Mouse (Mus musculus): ENCODE measurements around the gene Ctdspl.
A peak's percentile ranks its signal among the peaks of the same experiment; 100 is the strongest.

Ctdspl gene

DNA sequence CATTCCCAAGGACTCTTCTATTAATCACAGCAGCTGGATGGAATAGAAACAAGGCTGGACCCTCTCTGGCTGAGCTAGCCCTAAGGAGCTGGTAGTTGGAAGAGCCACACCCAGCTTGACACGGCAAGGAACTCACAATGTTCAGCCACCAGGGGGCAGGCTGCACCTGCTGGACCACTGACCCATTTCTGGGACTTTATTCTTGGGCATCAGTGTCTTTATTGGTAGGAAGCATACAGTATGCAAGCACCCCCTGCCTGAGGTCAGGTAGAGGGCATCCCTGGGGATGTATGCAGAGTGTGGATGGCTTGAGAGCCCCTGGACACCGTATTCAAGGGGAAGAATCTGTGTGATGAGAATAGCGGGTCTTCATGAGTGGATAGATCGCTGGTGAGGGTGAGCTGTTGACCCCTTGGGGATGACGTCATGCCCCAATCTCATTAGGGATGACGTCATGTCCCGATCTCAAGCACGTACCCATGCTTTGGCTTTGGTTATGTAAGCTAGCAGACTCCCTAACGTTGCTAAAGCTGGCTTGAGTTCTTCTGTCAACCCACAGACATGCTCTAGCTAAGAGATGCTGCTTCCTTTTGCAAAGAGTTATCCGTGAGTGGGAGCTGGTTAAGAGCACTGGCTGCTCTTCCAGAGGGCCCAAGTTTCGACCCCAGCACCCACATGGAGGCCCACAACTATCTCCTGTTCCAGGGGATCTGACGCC is 5.3 kb upstream of the Ctdspl start:
- no peak for DNase-seq (ENCODE audit: low read depth, low spot score)

- DNase-seq (ENCODE audit: low read depth, low spot score): no peak
Measured at GRCm38 (mm10) chr9:118921926-118922325, 4.3 kb upstream of the Ctdspl start.

GRCm38 (mm10) chr9:118924554-118925085 is 1.6 kb upstream of the Ctdspl start:
- DNase-seq (ENCODE audit: low read depth, low spot score): no peak

DNA sequence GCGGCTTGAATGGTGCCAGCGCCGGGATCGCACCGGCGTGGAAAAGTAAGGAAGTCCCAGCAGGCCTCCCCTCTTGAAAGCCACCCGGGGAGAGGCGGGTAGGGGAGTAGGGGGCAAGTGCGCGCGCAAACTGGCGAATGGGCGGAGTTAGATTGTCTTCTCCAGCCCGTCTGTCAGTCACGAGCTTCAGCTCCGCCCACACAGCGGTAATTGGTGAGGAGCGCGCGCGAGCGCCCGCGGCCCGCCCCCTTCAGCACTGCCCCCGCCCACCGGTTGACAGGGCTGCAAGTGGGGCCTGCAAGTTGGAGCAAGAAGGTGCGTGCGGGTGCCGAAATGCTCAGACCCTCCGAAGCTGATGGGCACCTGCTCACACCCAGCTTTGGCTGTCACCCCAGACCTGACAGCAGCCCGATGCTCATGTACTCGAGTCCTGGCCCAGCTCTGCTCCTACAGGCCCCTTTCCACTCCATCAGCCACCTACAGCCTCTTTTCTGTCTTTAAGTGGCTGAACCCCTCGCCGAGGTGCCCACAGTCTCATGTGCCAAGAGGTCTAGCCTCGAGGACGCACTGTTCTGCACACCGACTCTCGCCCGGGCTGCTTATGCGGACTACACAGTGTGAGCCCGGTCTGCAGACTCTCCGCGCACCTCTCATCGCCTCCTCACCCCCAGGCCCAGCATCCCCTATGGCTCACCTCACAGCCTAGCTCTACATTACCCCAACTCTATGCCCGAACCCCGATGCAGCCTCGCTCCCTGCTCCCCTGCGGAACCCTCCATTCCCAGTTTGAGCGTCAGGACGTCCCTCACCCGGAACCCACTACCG is 755 bp upstream of the Ctdspl start:
- peak; percentile 87 for DNase-seq (ENCODE audit: low read depth, low spot score)

DNA sequence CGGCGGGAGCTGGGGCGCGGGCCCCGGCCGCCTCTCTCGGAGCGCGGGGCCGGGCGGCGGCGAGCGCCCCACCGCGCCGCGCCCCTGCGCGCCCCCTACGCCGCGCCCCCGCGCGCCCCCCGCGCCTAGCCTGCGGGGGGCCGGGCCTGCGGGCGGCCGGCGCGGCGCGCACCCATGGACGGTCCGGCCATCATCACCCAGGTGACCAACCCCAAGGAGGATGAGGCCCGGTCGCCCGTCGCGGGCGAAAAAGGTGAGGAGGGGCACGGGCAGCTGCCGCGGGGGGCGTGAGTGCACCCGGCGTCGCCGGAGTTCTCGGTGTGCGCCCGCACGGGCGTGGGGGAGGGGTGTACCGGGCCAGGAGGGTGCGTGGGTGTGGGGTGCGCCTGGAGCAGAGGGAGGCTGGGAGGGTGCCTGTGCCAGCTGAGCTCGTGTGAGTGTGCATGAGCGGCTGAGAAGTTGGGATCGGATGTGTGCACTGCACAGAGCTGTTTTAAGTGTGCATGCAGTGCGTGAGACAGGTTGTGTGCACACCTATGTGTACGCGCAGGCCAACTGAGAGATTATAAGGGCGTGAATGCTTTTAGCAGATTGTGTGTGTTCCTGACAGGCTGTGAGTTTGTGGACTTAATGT is 552 bp downstream of the Ctdspl start:
- no peak for DNase-seq (ENCODE audit: low read depth, low spot score)

GRCm38 (mm10) chr9:118927501-118927900 is 1.2 kb downstream of the Ctdspl start:
- DNase-seq (ENCODE audit: low read depth, low spot score): no peak

DNA sequence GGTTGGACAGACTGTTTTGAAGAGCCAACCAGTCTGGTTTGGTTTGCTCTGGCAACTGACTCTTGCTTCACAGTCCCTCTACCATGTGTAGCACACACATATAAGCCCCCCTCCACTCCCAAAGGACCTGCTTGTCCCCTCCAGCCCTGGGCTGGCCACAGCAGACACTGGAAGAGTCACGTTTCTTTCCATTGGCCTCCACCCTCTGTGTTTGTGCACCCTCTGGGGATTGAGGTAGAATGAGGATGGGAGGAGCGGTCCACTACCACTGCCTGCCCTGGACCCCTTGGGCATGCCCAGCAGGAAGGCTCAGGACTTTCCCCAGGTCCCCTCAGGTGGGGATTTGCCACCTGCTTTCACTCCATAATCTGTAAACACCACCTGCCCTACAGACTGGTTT is 1.8 kb downstream of the Ctdspl start:
- DNase-seq (ENCODE audit: low read depth, low spot score): no peak

GRCm38 (mm10) chr9:118928656-118929055 is 2.4 kb downstream of the Ctdspl start:
- DNase-seq (ENCODE audit: low read depth, low spot score): no peak

- DNase-seq (ENCODE audit: low read depth, low spot score): no peak
Measured at GRCm38 (mm10) chr9:118930611-118931010, 4.4 kb downstream of the Ctdspl start.

DNA sequence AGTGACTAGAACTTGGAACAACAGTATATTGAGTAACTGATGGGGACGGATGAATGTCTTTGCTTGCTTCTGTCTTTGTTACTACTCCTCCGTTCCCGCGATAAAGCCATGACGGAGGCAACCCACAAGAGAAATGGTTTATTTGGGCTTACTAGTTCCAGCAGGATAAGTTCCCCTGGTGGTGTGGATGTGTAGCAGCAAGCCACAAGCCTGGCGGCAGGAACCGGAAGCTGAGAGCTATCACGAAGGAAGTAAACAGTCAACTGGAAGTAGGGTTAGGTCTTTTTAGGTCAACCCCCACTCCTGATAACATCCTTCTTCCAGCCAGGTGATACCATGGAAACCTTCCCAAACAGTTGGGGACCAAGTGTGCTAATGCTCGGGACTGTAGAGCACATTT is 7.5 kb downstream of the Ctdspl start:
- DNase-seq (ENCODE audit: low read depth, low spot score): no peak

GRCm38 (mm10) chr9:118934319-118934718 is 8.1 kb downstream of the Ctdspl start:
- no peak for DNase-seq (ENCODE audit: low read depth, low spot score)

GRCm38 (mm10) chr9:118935098-118935497 is 8.8 kb downstream of the Ctdspl start:
- DNase-seq (ENCODE audit: low read depth, low spot score): no peak

DNA sequence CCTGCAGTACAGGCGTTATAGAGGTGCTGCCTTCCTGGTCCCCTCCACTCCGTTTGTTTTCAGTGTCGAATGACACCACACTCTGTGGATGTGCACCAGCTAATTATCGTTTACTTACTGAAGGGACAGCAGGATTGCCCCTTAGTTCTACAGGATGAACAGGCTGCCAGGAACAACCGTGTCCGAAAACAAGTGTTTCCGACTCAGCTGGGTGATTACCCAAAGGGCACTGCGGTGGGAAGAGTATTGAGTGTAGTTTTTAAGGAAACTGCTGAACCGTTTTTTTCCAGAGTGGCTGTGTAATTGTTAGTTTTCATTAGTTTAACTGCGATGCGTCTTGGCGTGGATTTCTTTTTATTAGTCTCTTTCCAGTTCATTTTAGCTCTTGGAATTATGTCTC is 9.8 kb downstream of the Ctdspl start:
- no peak for DNase-seq (ENCODE audit: low read depth, low spot score)

DNA sequence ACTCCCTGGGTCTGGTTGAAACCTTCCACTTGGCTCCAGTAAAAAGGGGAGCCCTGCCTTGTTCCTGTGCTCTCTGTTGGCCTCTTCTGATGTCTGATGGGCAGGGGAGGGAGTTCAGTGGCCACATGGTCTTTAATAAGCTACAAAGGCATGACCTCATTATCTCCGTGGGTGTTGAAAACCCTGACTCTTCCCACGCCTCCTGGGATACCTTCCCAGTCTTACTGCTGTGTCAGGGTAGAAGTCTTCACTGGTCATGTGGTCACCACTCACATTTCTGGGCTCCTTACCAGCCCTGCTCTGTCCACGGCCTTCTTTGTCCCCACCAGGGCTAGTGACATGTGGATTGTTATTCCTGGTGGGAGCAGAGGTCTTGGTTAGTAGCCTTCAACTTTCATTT is 11.3 kb downstream of the Ctdspl start:
- no peak for DNase-seq (ENCODE audit: low read depth, low spot score)

DNA sequence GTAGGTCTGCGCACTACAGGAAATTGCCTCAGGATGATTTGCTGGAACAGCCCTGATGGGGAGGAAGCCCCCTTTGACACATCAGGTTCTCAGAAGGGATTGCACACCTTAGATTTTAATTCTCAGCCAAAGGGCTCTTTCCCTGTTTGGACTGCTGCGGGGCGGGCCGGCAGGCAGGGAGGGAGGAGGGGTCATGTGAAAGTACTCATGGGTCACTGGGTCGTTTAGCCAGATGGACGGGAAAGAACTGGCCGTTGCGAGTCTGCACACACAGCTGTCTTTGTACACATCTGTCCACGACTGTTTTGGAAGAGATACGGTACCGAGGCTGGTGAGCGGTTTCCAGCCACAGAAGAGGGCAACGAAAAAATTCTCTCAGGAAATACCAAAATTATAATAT is 13.2 kb downstream of the Ctdspl start:
- DNase-seq (ENCODE audit: low read depth, low spot score): no peak

DNA sequence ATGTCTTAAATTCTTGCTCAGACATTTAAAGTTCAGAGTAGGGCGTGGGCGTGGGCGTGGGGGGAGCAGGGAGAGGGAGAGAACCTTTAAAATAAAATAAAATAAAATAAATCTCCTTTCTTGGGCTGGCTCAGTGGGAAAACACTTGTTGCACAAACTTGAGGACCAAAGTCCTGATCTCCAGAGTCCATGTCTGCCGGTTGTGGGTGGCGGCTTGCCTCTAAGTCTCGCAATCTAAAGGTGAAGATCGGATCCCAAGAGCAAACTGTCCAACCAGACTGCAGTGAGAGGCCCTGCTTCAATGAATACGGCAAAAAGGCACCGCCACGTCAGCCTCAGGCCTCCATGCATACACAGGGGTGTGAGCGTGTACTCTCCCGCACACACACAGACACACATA is 13.6 kb downstream of the Ctdspl start:
- DNase-seq (ENCODE audit: low read depth, low spot score): no peak

- no peak for DNase-seq (ENCODE audit: low read depth, low spot score)
Measured at GRCm38 (mm10) chr9:118940591-118941207, 14.4 kb downstream of the Ctdspl start.

DNA sequence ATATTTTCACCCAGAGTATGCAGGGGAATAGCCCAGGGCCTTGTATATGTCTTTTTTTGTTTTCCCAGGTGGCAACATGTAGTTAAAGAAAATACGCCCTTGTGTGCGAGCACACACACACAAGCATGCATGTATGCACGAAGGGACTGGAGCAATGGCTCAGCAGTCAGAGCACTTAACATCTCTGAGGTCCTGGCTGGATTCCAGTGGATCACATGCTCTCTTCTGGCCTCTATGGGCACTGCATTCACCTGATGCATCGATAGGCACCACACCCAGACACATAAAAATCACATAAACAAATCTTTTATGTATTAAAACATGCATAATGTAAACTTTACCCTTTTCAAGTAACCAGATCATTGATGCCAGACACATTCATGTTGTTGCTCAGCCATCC is 15.8 kb downstream of the Ctdspl start:
- no peak for DNase-seq (ENCODE audit: low read depth, low spot score)

- DNase-seq (ENCODE audit: low read depth, low spot score): no peak
Measured at GRCm38 (mm10) chr9:118943941-118944340, 17.7 kb downstream of the Ctdspl start.

DNA sequence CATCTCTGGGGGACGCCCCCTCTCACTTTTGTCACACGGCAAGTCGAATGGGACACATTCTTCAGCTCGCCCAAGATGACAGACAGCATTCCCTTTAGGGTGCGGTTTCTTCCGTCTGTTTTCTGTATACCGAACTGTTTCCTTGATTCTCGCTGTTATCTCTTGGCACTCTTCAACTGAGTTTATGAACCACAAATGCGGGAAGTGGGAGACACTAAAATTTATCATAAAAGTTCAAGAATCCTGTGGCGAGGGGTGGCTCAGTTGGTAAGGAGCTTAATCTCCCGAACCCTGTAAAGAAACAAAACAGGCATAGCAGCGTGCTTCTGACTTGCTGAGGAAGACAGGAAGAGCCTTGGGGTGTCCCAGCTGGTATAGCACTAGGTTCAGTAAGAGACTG is 18.1 kb downstream of the Ctdspl start:
- no peak for DNase-seq (ENCODE audit: low read depth, low spot score)

- no peak for DNase-seq (ENCODE audit: low read depth, low spot score)
Measured at GRCm38 (mm10) chr9:118948486-118948885, 22.2 kb downstream of the Ctdspl start.

DNA sequence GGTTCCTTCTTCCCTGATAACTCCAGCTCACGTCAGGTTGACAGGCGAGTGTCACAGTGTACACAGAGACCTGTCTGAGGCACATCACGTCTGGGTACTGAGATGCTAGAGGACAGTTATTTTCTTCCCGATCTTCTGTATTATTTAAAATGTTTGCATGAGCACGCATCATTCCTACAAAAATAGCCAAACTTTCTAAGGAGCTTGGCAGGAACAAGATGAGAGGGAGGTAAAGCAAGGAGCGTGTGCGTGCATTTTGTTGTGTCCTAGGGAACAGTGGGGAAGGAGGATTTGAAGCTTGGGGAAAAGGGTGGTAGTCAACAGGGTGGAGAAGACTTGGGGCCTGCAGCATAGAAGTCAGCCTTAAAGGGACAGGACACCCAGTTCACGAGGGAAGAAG is 22.9 kb downstream of the Ctdspl start:
- DNase-seq (ENCODE audit: low read depth, low spot score): no peak
